Mouse (Mus musculus): ENCODE results near the gene Hils1. TPM values are rescaled to one million over a fixed set of nuclear protein-coding genes. Genes with fewer than 3 reads are reported as not detected.

Gene Hils1
- total and polyA plus RNA-seq, 3 experiments, result not detected

- DNase-seq (ENCODE audit: low read depth, low spot score), result peak; percentile 82
- TF ChIP-seq TAL1 (IDR thresholded peaks at IDR 0.05; ENCODE audit: low read length) (no peak), EP300 (IDR thresholded peaks at IDR 0.05; ENCODE audit: low read depth in 1 of 2, low read length in 2 of 2) (no peak), MXI1 (IDR thresholded peaks at IDR 0.05; ENCODE audit: low read depth, low read length) (no peak), ELF1 (IDR thresholded peaks at IDR 0.05; ENCODE audit: low read depth, low read length) (0 out of 2 replicates have a peak, but pooled peaks have one; percentile 11), SIN3A (IDR thresholded peaks at IDR 0.05; ENCODE audit: low read length) (peak; percentile 52; the same call in 1 of the 2 replicates), USF2 (IDR thresholded peaks at IDR 0.05; ENCODE audit: borderline replicate concordance in 1 of 2, insufficient read depth in 1 of 2, low read depth in 1 of 2, low read length in 2 of 2) (no peak), NELFE (IDR thresholded peaks at IDR 0.05; ENCODE audit: low read depth, low read length) (no peak), USF1 (IDR thresholded peaks at IDR 0.05; ENCODE audit: low read depth, low read length) (no peak), MEF2A (IDR thresholded peaks at IDR 0.05; ENCODE audit: extremely low read depth, insufficient replicate concordance, low read depth, low read length, poor library complexity, severe bottlenecking) (no peak), ZMIZ1 (IDR thresholded peaks at IDR 0.05; ENCODE audit: low read depth, low read length) (no peak), ETS1 (IDR thresholded peaks at IDR 0.05; ENCODE audit: low read depth, low read length) (no peak), RCOR1 (IDR thresholded peaks at IDR 0.05; ENCODE audit: low read depth, low read length) (no peak), BHLHE40 (IDR thresholded peaks at IDR 0.05; ENCODE audit: borderline replicate concordance, low read depth, low read length) (no peak), KAT2A (conservative IDR thresholded peaks at IDR 0.05; ENCODE audit: low read depth, low read length) (no peak), MAZ (IDR thresholded peaks at IDR 0.05; ENCODE audit: low read depth, low read length) (peak; percentile 89), ZC3H11A (IDR thresholded peaks at IDR 0.05; ENCODE audit: low read depth, low read length) (no peak), ZKSCAN1 (IDR thresholded peaks at IDR 0.05; ENCODE audit: low read depth, low read length) (no peak), GATA1 (IDR thresholded peaks at IDR 0.05; ENCODE audit: low read depth, low read length) (no peak), RAD21 (IDR thresholded peaks at IDR 0.05; ENCODE audit: low read depth, low read length) (no peak), CHD1 (IDR thresholded peaks at IDR 0.05; ENCODE audit: low read depth, low read length) (no peak), JUND (IDR thresholded peaks at IDR 0.05; ENCODE audit: low read depth, low read length) (no peak), MYB (IDR thresholded peaks at IDR 0.05; ENCODE audit: low read depth, low read length) (no peak), MYC (IDR thresholded peaks at IDR 0.05; ENCODE audit: low read depth, low read length) (no peak), GABPA (IDR thresholded peaks at IDR 0.05; ENCODE audit: low read depth, low read length) (no peak), POLR2AphosphoS2 (IDR thresholded peaks at IDR 0.05; ENCODE audit: low read length) (no peak), NRF1 (IDR thresholded peaks at IDR 0.05; ENCODE audit: insufficient read depth, low read depth, low read length, poor library complexity, severe bottlenecking) (no peak), MAFK (IDR thresholded peaks at IDR 0.05; ENCODE audit: borderline replicate concordance, low read depth, low read length) (no peak), TCF12 (IDR thresholded peaks at IDR 0.05; ENCODE audit: low read depth, low read length) (no peak), CTCF (IDR thresholded peaks at IDR 0.05 in 2 of 3, conservative IDR thresholded peaks at IDR 0.05 in 1 of 3; ENCODE audit: control insufficient read depth in 1 of 3, insufficient read depth in 1 of 3, low read depth in 2 of 3, low read length in 3 of 3, poor library complexity in 1 of 3, severe bottlenecking in 1 of 3) (no peak), MAX (IDR thresholded peaks at IDR 0.05; ENCODE audit: low read length) (no peak), SMC3 (IDR thresholded peaks at IDR 0.05; ENCODE audit: low read depth, low read length) (no peak), HCFC1 (IDR thresholded peaks at IDR 0.05; ENCODE audit: low read depth, low read length) (0 out of 2 replicates have a peak, but pooled peaks have one; percentile 32), TBP (IDR thresholded peaks at IDR 0.05; ENCODE audit: low read depth, low read length) (no peak), ZNF384 (IDR thresholded peaks at IDR 0.05; ENCODE audit: low read depth, low read length) (0 out of 2 replicates have a peak, but pooled peaks have one; percentile 20)
- peak overlapping the region; percentile 59 to 82 for H3K4me3 ChIP-seq (ENCODE audit: control insufficient read depth in 1 of 2, insufficient read depth in 1 of 2, low read depth in 2 of 2, low read length in 2 of 2)
- H3K36me3 ChIP-seq (ENCODE audit: control insufficient read depth in 1 of 2, insufficient read depth in 2 of 2, low read length in 2 of 2), result no peaks in the 10 kb centered on the region
- H3K79me2 ChIP-seq (ENCODE audit: control insufficient read depth, insufficient read depth, low read length, poor library complexity), result no peaks in the 10 kb centered on the region
- H3K27me3 ChIP-seq (ENCODE audit: control insufficient read depth in 1 of 2, insufficient read depth in 2 of 2, low read length in 2 of 2), result peaks cover 4 to 10% of the 10 kb centered on the region in 2 experiments; a peak in 3 of 4 replicates
- no peak overlapping the region for H3K27ac ChIP-seq (ENCODE audit: control insufficient read depth, low read depth, low read length)
- H3K9me3 ChIP-seq (replicated peaks; ENCODE audit: insufficient read depth, low read length), result no peaks in the 10 kb centered on the region
- H3K9ac ChIP-seq (ENCODE audit: control insufficient read depth, low read depth, low read length, poor library complexity, severe bottlenecking), result peak overlapping the region; percentile 41
- H3K4me1 ChIP-seq (ENCODE audit: control insufficient read depth in 1 of 2, insufficient read depth in 2 of 2, low read length in 2 of 2), result peaks cover 0 to 11% of the 10 kb centered on the region in 2 experiments; a peak in 3 of 4 replicates
These were observed 30.0 kb upstream of the Hils1 start for GRCm38 (mm10) chr11:94937335-94937781.
